In genomic region chr9:107555701-107556100, GRCm38 (mm10) we compare ENCODE assay signal across 1 mouse cellular context.
TF ChIP-seq lines count a peak whose summit lies in the region.

No protein-coding gene starts in this region.

TF ChIP-seq in CH12.LX, 34 proteins besides CTCF, POLR2A, EP300 and RAD21:
- TF ChIP-seq IRF4 (IDR thresholded peaks at IDR 0.05; ENCODE audit: low read depth, low read length) (no peak), PAX5 (IDR thresholded peaks at IDR 0.05; ENCODE audit: low read length) (no peak), GABPA (IDR thresholded peaks at IDR 0.05; ENCODE audit: insufficient replicate concordance, low read depth, low read length) (no peak), SIN3A (IDR thresholded peaks at IDR 0.05; ENCODE audit: low read length) (no peak), TBP (conservative IDR thresholded peaks at IDR 0.05; ENCODE audit: low read depth, low read length) (no peak), CHD1 (IDR thresholded peaks at IDR 0.05; ENCODE audit: low read depth, low read length) (no peak), SMC3 (IDR thresholded peaks at IDR 0.05; ENCODE audit: low read depth, low read length) (no peak), UBTF (IDR thresholded peaks at IDR 0.05; ENCODE audit: low read depth, low read length) (no peak), MAX (IDR thresholded peaks at IDR 0.05; ENCODE audit: low read length) (no peak), MYC (IDR thresholded peaks at IDR 0.05; ENCODE audit: low read depth, low read length) (no peak), ETS1 (conservative IDR thresholded peaks at IDR 0.05; ENCODE audit: low read depth, low read length) (no peak), HCFC1 (IDR thresholded peaks at IDR 0.05; ENCODE audit: low read depth, low read length) (no peak)
